Mouse (Mus musculus) CH12.LX (cell line): Measurements from ENCODE around the gene Bmpr1a.

Source experiments
- BHLHE40 ChIP-seq: IDR thresholded peaks from 2 replicates; pipeline ENCODE4 v1.6.1; 2011; ENCODE audit warnings: mild to moderate bottlenecking, low read depth, low read length, improper control_type of control experiment
- CHD1 ChIP-seq: IDR thresholded peaks from 2 replicates; pipeline ENCODE4 v1.6.1; 2012; ENCODE audit warnings: low read depth, low read length, improper control_type of control experiment, inconsistent platforms
- CTCF ChIP-seq, 2 experiments: IDR thresholded peaks in 1 of 2; conservative IDR thresholded peaks in 1 of 2; 2 replicates each; pipeline ENCODE4 v1.5.1; 2011 to 2012; ENCODE audit warnings: low read depth in 2 of 2, low read length in 2 of 2, improper control_type of control experiment in 1 of 2, inconsistent platforms in 1 of 2, mild to moderate bottlenecking in 1 of 2, moderate library complexity in 1 of 2
- E2F4 ChIP-seq: IDR thresholded peaks from 2 replicates; pipeline ENCODE4 v1.6.1; 2011; ENCODE audit warnings: low read depth, low read length, improper control_type of control experiment; ENCODE audit not compliant: insufficient replicate concordance
- ELF1 ChIP-seq: IDR thresholded peaks from 2 replicates; pipeline ENCODE4 v1.6.1; 2014; ENCODE audit warnings: low read depth, mild to moderate bottlenecking, inconsistent platforms, low read length, improper control_type of control experiment
- IRF4 ChIP-seq: IDR thresholded peaks from 2 replicates; pipeline ENCODE4 v1.6.1; 2014; ENCODE audit warnings: low read depth, mild to moderate bottlenecking, inconsistent platforms, low read length, improper control_type of control experiment
- KAT2A ChIP-seq: IDR thresholded peaks from 2 replicates; pipeline ENCODE4 v1.6.1; 2012; ENCODE audit warnings: low read length, improper control_type of control experiment, inconsistent platforms; ENCODE audit not compliant: insufficient replicate concordance
- NRF1 ChIP-seq: IDR thresholded peaks from 2 replicates; pipeline ENCODE4 v1.6.1; 2014; ENCODE audit warnings: low read depth, mild to moderate bottlenecking, inconsistent platforms, low read length, improper control_type of control experiment, moderate library complexity
- PAX5 ChIP-seq: IDR thresholded peaks from 2 replicates; pipeline ENCODE4 v1.6.1; 2012; ENCODE audit warnings: low read length, inconsistent platforms, mixed read lengths
- POLR2A ChIP-seq: IDR thresholded peaks from 2 replicates; pipeline ENCODE4 v1.6.1; 2011; ENCODE audit warnings: low read depth, mild to moderate bottlenecking, improper control_type of control experiment, low read length
- RCOR1 ChIP-seq: conservative IDR thresholded peaks from 2 replicates; pipeline ENCODE4 v1.6.1; 2012; ENCODE audit warnings: low read depth, mild to moderate bottlenecking, inconsistent platforms, low read length, improper control_type of control experiment
- UBTF ChIP-seq: IDR thresholded peaks from 2 replicates; pipeline ENCODE4 v1.6.1; 2012; ENCODE audit warnings: low read depth, mild to moderate bottlenecking, inconsistent platforms, low read length, improper control_type of control experiment, moderate library complexity
- ZKSCAN1 ChIP-seq: IDR thresholded peaks from 2 replicates; pipeline ENCODE4 v1.6.1; 2012; ENCODE audit warnings: low read depth, inconsistent platforms, low read length, improper control_type of control experiment, borderline replicate concordance
- ZMIZ1 ChIP-seq: IDR thresholded peaks from 2 replicates; pipeline ENCODE4 v1.6.1; 2012; ENCODE audit warnings: low read depth, mild to moderate bottlenecking, inconsistent platforms, low read length, improper control_type of control experiment

DNA sequence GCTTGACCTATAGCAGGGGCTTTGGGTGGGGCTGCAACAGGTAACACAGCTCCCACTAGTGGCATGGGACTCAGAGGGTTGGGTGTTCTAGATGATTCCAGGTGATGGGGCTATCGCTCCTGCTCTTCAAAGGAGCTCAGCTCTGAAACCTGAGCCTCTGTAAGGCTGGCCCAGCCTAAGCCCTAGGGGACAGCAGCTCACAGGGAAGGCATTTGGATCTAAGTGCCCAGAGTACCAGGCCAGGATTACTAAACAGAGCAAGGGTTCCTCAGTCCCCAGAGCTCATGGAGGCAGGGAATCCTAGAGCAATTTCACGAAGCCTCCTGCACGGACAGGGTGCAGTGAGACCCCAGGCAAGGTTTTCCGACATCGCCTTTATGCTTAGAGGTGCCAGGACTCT, 127.2 kb downstream of the Bmpr1a start:
- TF ChIP-seq BHLHE40 (no peak), ZKSCAN1 (no peak), CTCF (conservative IDR thresholded peaks at IDR 0.05 in 1 of 2, IDR thresholded peaks at IDR 0.05 in 1 of 2; ENCODE audit: low read depth in 2 of 2, low read length in 2 of 2) (peak in 1 of 2 experiments; percentile 53; a peak in 2 of 4 replicates), E2F4 (no peak), POLR2A (no peak), ELF1 (no peak), CHD1 (no peak), NRF1 (no peak), RCOR1 (no peak), KAT2A (no peak), ZMIZ1 (no peak), PAX5 (no peak), IRF4 (no peak), UBTF (no peak)
